Mouse (Mus musculus) MEL (cell line): ENCODE results near the gene Olfr1442. TPM values are rescaled to one million over a fixed set of nuclear protein-coding genes. Genes with fewer than 3 reads are reported as not detected.

Source experiments
- polyA plus RNA-seq, 2 experiments: library from polyadenylated mRNA; stranded (reverse) in 1 of 2; unstranded in 1 of 2; fragments of >175 nt in 1 of 2; fragments of >200 nt in 1 of 2; gene quantifications; 2 replicates each; pipeline versions ENCODE4 v1.2.1 to v1.2.4; 2012; ENCODE audit warnings: low replicate concordance in 2 of 2, low read depth in 1 of 2; ENCODE audit not compliant: insufficient read length in 2 of 2, insufficient read depth in 1 of 2, missing spikeins in 1 of 2
- total RNA-seq: library from RNA; depleted of rRNA; stranded (reverse); fragments of 300-350 nt; gene quantifications from 2 replicates; pipeline ENCODE4 v1.2.3, GENCODE M21; 2012; rRNA removed

The Olfr1442 gene
- total and polyA plus RNA-seq, 3 experiments = not detected

Other genes with a start within 250 kb of the Olfr1442 start
- gene Pfpl, start 242.5 kb upstream of the Olfr1442 start, total RNA-seq = not detected in 2 replicates
- not detected for gene Pfpl, start 242.5 kb upstream of the Olfr1442 start, polyA plus RNA-seq
- gene Mpeg1, start 209.7 kb upstream of the Olfr1442 start, total RNA-seq = not detected in 2 replicates
- under 1 TPM in 1 of 2 experiments, not detected in 1; 0.07 TPM for gene Mpeg1, start 209.7 kb upstream of the Olfr1442 start, polyA plus RNA-seq
- 2.2 and 3.6 TPM in 2 replicates for gene Dtx4, start 169.0 kb upstream of the Olfr1442 start, total RNA-seq
- gene Dtx4, start 169.0 kb upstream of the Olfr1442 start, polyA plus RNA-seq = 1 to 10 TPM in 1 of 2 experiments, not detected in 1; 8.8 TPM
- 53.1 and 56.1 TPM in 2 replicates for gene Fam111a, start 124.7 kb upstream of the Olfr1442 start, total RNA-seq
- 100 to 1,000 TPM in 1 of 2 experiments, 10 to 100 TPM in 1; 75.9 to 157 TPM for gene Fam111a, start 124.7 kb upstream of the Olfr1442 start, polyA plus RNA-seq
- not detected in 2 replicates for gene Gm4952, start 70.5 kb upstream of the Olfr1442 start, total RNA-seq
- under 1 TPM in 1 of 2 experiments, not detected in 1; 0.06 TPM for gene Gm4952, start 70.5 kb upstream of the Olfr1442 start, polyA plus RNA-seq
- gene Glyat, start 37.1 kb upstream of the Olfr1442 start, total RNA-seq = not detected in 2 replicates
- gene Glyat, start 37.1 kb upstream of the Olfr1442 start, polyA plus RNA-seq = not detected
- gene Olfr1443, start 7.7 kb downstream of the Olfr1442 start, total RNA-seq = not detected in 2 replicates
- gene Olfr1443, start 7.7 kb downstream of the Olfr1442 start, polyA plus RNA-seq = not detected
- gene Keg1, start 25.3 kb downstream of the Olfr1442 start, total RNA-seq = not detected in 2 replicates
- not detected for gene Keg1, start 25.3 kb downstream of the Olfr1442 start, polyA plus RNA-seq
- 2.5 and 3.2 TPM in 2 replicates for gene Cntf, start 95.2 kb downstream of the Olfr1442 start, total RNA-seq
- gene Cntf, start 95.2 kb downstream of the Olfr1442 start, polyA plus RNA-seq = 1 to 10 TPM in 1 of 2 experiments, not detected in 1; 8.2 TPM
- 31.6 and 32.3 TPM in 2 replicates for gene Zfp91, start 125.7 kb downstream of the Olfr1442 start, total RNA-seq
- gene Zfp91, start 125.7 kb downstream of the Olfr1442 start, polyA plus RNA-seq = 100 to 1,000 TPM in 1 of 2 experiments, 10 to 100 TPM in 1; 51.7 to 148 TPM
- gene Lpxn, start 125.8 kb downstream of the Olfr1442 start, total RNA-seq = 9.9 and 12.9 TPM in 2 replicates
- gene Lpxn, start 125.8 kb downstream of the Olfr1442 start, polyA plus RNA-seq = 10 to 100 TPM in 1 of 2 experiments, not detected in 1; 12.3 TPM
- gene Gm5244, start 176.2 kb downstream of the Olfr1442 start, total RNA-seq = not detected in 2 replicates
- gene Gm5244, start 176.2 kb downstream of the Olfr1442 start, polyA plus RNA-seq = under 1 TPM in 1 of 2 experiments, not detected in 1; 0.13 TPM
- gene Olfr1444, start 186.8 kb downstream of the Olfr1442 start, total RNA-seq = not detected in 2 replicates
- gene Olfr1444, start 186.8 kb downstream of the Olfr1442 start, polyA plus RNA-seq = under 1 TPM in 1 of 2 experiments, not detected in 1; 0.04 TPM
- gene Olfr1445, start 213.4 kb downstream of the Olfr1442 start, total RNA-seq = not detected in 2 replicates
- gene Olfr1445, start 213.4 kb downstream of the Olfr1442 start, polyA plus RNA-seq = not detected
- not detected in 2 replicates for gene Olfr1446, start 223.1 kb downstream of the Olfr1442 start, total RNA-seq
- gene Olfr1446, start 223.1 kb downstream of the Olfr1442 start, polyA plus RNA-seq = not detected
- gene Olfr1447, start 233.3 kb downstream of the Olfr1442 start, total RNA-seq = not detected in 2 replicates
- not detected for gene Olfr1447, start 233.3 kb downstream of the Olfr1442 start, polyA plus RNA-seq